Mouse (Mus musculus) heart, embryonic 13.5 days (tissue): Measurements from ENCODE around the gene Ptgs2. TPM values are rescaled to one million over a fixed set of nuclear protein-coding genes. Genes with fewer than 3 reads are reported as not detected.

Experiments
- ATAC-seq: fragments of 200-750 bp; cut with Nextera tagmentation; 2 replicates; pipeline ENCODE4 v1.8.0; 2017; ENCODE audit warnings: moderate TSS enrichment; ENCODE audit not compliant: insufficient number of reproducible peaks, low FRiP score, low TSS enrichment; ENCODE audit errors: extremely low read depth
- H3K27ac ChIP-seq: fragments of 300-500 bp; sonication (generic); replicated peaks from 2 replicates; pipeline ENCODE4 v1.5.1; 2015; ENCODE audit warnings: moderate library complexity, mild to moderate bottlenecking, inconsistent platforms
- H3K27me3 ChIP-seq: fragments of 300-500 bp; sonication (generic); replicated peaks from 2 replicates; pipeline ENCODE4 v1.6.1; 2015; ENCODE audit warnings: mild to moderate bottlenecking, inconsistent platforms
- H3K36me3 ChIP-seq: fragments of 300-500 bp; sonication (generic); 2 replicates; pipeline ENCODE4 v1.6.1; 2015; ENCODE audit warnings: mild to moderate bottlenecking, inconsistent platforms
- H3K4me1 ChIP-seq: fragments of 300-500 bp; sonication (generic); 2 replicates; pipeline ENCODE4 v1.6.1; 2015; ENCODE audit warnings: inconsistent platforms
- H3K4me2 ChIP-seq: fragments of 300-500 bp; sonication (generic); 2 replicates; pipeline ENCODE4 v1.6.1; 2015; ENCODE audit warnings: inconsistent platforms, mild to moderate bottlenecking, moderate library complexity
- H3K4me3 ChIP-seq: fragments of 300-500 bp; sonication (generic); 2 replicates; pipeline ENCODE4 v1.5.1; 2015; ENCODE audit warnings: moderate library complexity, mild to moderate bottlenecking, inconsistent platforms
- H3K9ac ChIP-seq: fragments of 300-500 bp; sonication (generic); 2 replicates; pipeline ENCODE4 v1.6.1; 2015; ENCODE audit warnings: inconsistent platforms, mild to moderate bottlenecking, moderate library complexity
- H3K9me3 ChIP-seq: fragments of 300-500 bp; sonication (generic); 2 replicates; pipeline ENCODE4 v1.6.1; 2016; ENCODE audit warnings: inconsistent platforms
- WGBS: fragments of 180-500 bp; shearing (Covaris S2); methylation state at CpG from one replicate; pipeline ENCODE4 v1.1.7; 2015; ENCODE audit warnings: mixed read lengths; 5-methylcytosine and 5-hydroxymethylcytosine counted together
- microRNA-seq: library from miRNA; unstranded; fragments of <30 nt; microRNA quantifications from one replicate; pipeline ENCODE4, GENCODE M21; 2016
- polyA plus RNA-seq: library from polyadenylated mRNA; unstranded; fragments of >200 nt; fragmentation: Nextera tagmentation; extraction: Ambion mirVana; gene quantifications from 2 replicates; pipeline ENCODE4 v1.2.1, GENCODE M21; 2015

Gene Ptgs2
- polyA plus RNA-seq, 1 experiment from 2014 or later, result 0.16 TPM

DNA sequence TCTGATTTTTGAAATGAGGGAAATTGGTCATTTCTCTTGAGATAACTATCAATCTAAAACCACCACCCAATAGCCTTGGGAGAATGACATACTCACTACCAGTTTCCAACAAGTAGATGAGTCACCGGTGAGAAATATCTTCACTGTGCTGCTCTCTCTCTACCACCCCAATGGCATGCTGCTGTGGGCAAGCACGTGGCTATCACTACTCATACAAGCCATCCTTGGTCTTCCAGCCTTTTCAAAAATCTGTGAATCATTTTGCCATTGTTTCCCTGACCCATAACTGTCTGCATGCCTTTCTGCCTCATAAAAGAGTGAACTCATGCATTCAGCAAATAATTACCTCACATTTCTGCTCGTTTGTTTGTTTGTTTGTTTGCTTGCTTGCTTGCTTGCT, 51.6 kb downstream of the Ptgs2 start:
- Histone ChIP-seq H3K4me3 (no peak overlapping the region), H3K4me1 (no peaks in the 10 kb centered on the region), H3K27ac (no peak overlapping the region), H3K36me3 (no peaks in the 10 kb centered on the region), H3K27me3 (no peaks in the 10 kb centered on the region), H3K9ac (no peak overlapping the region), H3K9me3 (no peaks in the 10 kb centered on the region), H3K4me2 (no peak overlapping the region)
- no peak for ATAC-seq
- 56% methylated on average over 3 of the region's 3 CpGs for WGBS

Small RNAs within 50 kb of the gene (microRNA-seq; reads per million reads assigned to microRNA genes)
- not detected for gene Gm44329

Other genes starting within 250 kb of the Ptgs2 start
- gene Pla2g4a, start 138.7 kb upstream of the Ptgs2 start, polyA plus RNA-seq, result 5.7 and 6.1 TPM in 2 replicates
- gene Pdc, start 219.4 kb downstream of the Ptgs2 start, polyA plus RNA-seq, result not detected in 2 replicates